Mouse (Mus musculus) adrenal gland, adult 18-20 months (tissue): ENCODE measurements around the gene Cr2. TPM values are rescaled to one million over a fixed set of nuclear protein-coding genes. Genes with fewer than 3 reads are reported as not detected.
"Not testable (repeated sequence)": the region's sequence is repeated elsewhere in the genome, so short reads cannot be mapped to it uniquely, and the experiment has no call there.

Source experiments
- DNase-seq, 2 experiments: peaks; one replicate each; pipeline ENCODE4 v3.0.0; 2021 to 2022; ENCODE audit warnings: low spot score in 2 of 2
- long read RNA-seq, 2 experiments: library from polyadenylated mRNA; stranded (forward); transcript quantifications; one replicate each; pipeline ENCODE4 v2.0.0; 2021
- total RNA-seq, 2 experiments: library from RNA; stranded (reverse); gene quantifications; 1 replicate in 1 of 2; 2 replicates in 1 of 2; pipeline ENCODE4 v1.2.3; 2021

Cr2 gene
- total RNA-seq = under 1 TPM in 1 of 2 experiments, not detected in 1; 0.32 TPM
- long read RNA-seq, experiment 1, partial matches to known transcripts = 0 of 1 reads
- long read RNA-seq, experiment 1, other reads (novel, unspliced or antisense) = 1 of 1 reads
- long read RNA-seq, experiment 2 = 0 reads

GRCm38 (mm10) chr1:195175980-195176931, at the start of gene Cr2:
Cr2 (minus strand) TSS chr1:195176716.
- peak; percentile 3 to 21 for DNase-seq

- no peak for DNase-seq
Measured at GRCm38 (mm10) chr1:195221781-195222180, 45.3 kb upstream of the Cr2 start.

GRCm38 (mm10) chr1:195212851-195213250, 36.3 kb upstream of the Cr2 start:
- not testable (repeated sequence) for DNase-seq

- DNase-seq = no peak
Measured at GRCm38 (mm10) chr1:195184746-195185145, 8.2 kb upstream of the Cr2 start.

- DNase-seq = no peak
Measured at GRCm38 (mm10) chr1:195164996-195165755, 11.3 kb downstream of the Cr2 start.

- DNase-seq = no peak
Measured at GRCm38 (mm10) chr1:195132070-195132469, 44.4 kb downstream of the Cr2 start.

- no peak for DNase-seq
Measured at GRCm38 (mm10) chr1:195131675-195132015, 44.9 kb downstream of the Cr2 start.

- peak; percentile 79 to 83 for DNase-seq
Measured at GRCm38 (mm10) chr1:195130953-195131674, 45.4 kb downstream of the Cr2 start, which contains the start of gene Cr1l. Cr1l (minus strand) TSS chr1:195131586.

- no peak for DNase-seq
Measured at GRCm38 (mm10) chr1:195130479-195130878, 46.0 kb downstream of the Cr2 start.

- no peak for DNase-seq
Measured at GRCm38 (mm10) chr1:195129867-195130266, 46.6 kb downstream of the Cr2 start.

GRCm38 (mm10) chr1:195114414-195114813, 62.1 kb downstream of the Cr2 start:
- no peak for DNase-seq

GRCm38 (mm10) chr1:195113621-195114020, 62.9 kb downstream of the Cr2 start:
- DNase-seq = no peak

- no peak for DNase-seq
Measured at GRCm38 (mm10) chr1:195100693-195101092, 75.8 kb downstream of the Cr2 start.

GRCm38 (mm10) chr1:195098004-195098403, 78.5 kb downstream of the Cr2 start:
- DNase-seq = no peak

- peak; percentile 67 to 73 for DNase-seq
Measured at GRCm38 (mm10) chr1:195092220-195092720, 84.2 kb downstream of the Cr2 start, which contains the start of gene Cd46. Cd46 (minus strand) TSS chr1:195092249.

- no peak for DNase-seq
Measured at GRCm38 (mm10) chr1:195091699-195092219, 84.8 kb downstream of the Cr2 start.
